Mouse (Mus musculus) ovary, postnatal 14 days (tissue): ENCODE measurements around the gene Hist1h4a.
"Not testable (repeated sequence)": the region's sequence is repeated elsewhere in the genome, so short reads cannot be mapped to it uniquely, and the experiment has no call there.

Experiments used
- DNase-seq: peaks from one replicate; pipeline ENCODE4 v3.0.0; 2022; ENCODE audit warnings: low spot score

Hist1h4a gene

GRCm38 (mm10) chr13:23757921-23758320 is 3.1 kb downstream of the Hist1h4a start:
- DNase-seq, result no peak

GRCm38 (mm10) chr13:23757211-23757773 is 3.7 kb downstream of the Hist1h4a start:
- no peak for DNase-seq

- DNase-seq, result peak; percentile 80
Measured at GRCm38 (mm10) chr13:23756790-23757189, 4.2 kb downstream of the Hist1h4a start, which contains the start of gene Hist1h4b. Hist1h4b (plus strand) TSS chr13:23757013.

DNA sequence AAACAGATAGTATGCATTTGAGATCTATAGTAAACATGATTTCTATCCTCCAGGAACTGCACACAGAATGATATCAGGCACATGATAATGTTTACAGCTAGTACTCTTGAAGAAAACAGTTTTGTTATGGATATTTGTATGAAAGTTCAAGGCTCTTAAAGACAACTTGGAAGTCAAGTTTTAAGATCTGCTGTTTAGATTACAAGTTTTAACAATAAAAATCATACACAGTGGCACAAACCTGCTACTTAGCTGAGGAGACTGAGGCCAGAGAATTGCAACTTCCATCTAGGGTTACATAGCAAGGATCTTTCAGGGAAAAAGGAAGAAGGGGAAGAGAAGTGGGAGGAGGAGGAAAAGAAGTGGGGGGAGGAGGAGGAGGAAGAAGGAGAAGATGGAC is 6.0 kb downstream of the Hist1h4a start:
- no peak for DNase-seq

- DNase-seq, result no peak
Measured at GRCm38 (mm10) chr13:23753314-23754078, 7.5 kb downstream of the Hist1h4a start.

DNA sequence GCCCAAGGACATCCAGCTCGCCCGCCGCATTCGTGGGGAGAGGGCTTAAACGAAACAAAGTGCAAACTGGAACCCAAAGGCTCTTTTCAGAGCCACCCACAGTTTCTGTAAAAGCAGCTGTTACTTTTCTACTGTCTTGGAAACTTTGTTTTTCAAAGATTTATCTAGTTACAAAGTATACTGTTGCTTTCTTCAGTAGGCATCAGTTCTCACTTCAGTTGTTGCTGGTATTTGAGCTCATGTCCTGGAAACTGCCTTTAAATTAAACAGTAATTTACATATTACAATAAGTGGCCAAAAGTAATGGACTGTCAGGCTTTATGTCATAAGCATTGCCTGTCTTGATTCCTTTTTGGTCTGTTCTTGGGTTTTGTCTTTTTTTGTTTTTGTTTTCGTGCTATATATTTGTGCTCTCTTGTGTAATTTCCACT is 8.3 kb downstream of the Hist1h4a start:
- no peak for DNase-seq

DNA sequence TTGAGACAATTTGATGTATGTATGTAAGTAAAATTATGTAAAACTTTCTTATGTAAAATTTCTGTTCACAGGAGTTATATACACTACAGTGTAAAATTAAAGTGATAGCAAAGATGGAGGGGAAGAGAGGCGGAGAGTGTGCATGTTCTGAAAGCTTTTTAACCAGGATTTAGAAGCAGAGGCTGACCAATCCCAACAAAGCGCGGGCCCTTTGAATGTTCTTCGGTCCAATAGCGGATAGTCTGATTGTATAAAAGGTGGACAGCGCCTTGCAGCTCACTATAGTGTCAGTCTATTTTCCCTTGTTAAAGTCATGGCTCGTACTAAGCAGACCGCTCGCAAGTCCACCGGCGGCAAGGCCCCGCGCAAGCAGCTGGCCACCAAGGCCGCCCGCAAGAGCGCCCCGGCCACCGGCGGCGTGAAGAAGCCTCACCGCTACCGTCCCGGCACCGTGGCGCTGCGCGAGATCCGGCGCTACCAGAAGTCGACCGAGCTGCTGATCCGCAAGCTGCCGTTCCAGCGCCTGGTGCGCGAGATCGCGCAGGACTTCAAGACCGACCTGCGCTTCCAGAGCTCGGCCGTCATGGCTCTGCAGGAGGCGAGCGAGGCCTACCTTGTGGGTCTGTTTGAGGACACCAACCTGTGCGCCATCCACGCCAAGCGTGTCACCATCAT is 8.8 kb downstream of the Hist1h4a start, which contains the start of gene Hist1h3b:
Gene Hist1h3b, plus strand, starts transcription at position 201 of the 675 bp plus-strand sequence.
- peak; percentile 79 for DNase-seq

DNA sequence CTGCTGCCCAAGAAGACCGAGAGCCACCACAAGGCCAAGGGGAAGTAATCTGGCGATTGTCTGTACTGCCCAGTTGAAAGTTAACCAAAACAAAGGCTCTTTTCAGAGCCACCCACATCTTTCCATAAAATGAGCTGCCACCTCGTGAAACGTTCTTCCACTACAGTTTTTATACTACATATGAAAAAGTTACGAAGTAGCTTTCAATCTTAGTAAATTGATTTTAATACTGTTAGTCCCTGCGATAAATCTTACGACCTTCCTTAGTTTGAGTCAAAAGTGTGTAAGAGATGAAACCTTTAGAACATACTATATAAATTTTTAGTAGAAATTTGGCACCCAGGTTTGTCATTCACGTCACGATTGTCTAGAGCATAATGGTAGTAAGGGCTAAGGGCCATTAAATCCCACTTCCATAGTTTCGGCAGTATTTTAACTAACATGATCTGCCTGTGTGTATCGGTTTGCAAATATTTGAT is 9.5 kb downstream of the Hist1h4a start:
- DNase-seq, result no peak

DNA sequence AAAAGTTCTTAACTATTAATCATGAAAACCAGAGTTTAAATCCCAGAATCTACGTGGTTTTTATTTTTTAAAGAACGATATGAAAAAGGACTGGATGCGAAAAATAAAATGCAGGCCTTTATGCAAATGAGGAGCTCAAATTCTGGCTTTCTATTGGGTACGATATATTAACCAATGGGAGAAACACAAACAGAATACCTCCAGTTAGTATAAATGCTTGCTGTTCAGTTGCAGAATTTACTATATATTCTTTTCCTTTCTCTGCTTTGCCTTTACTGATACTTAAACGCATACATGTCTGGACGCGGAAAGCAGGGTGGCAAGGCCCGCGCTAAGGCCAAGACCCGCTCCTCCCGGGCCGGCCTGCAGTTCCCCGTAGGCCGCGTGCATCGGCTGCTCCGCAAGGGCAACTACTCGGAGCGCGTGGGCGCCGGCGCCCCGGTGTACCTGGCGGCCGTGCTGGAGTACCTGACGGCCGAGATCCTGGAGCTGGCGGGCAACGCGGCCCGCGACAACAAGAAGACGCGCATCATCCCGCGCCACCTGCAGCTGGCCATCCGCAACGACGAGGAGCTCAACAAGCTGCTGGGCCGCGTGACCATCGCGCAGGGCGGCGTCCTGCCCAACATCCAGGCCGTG is 10.1 kb downstream of the Hist1h4a start, which contains the start of gene Hist1h2ab:
Gene Hist1h2ab, plus strand, starts transcription at position 288 of the 639 bp plus-strand sequence.
- not testable (repeated sequence) for DNase-seq

DNA sequence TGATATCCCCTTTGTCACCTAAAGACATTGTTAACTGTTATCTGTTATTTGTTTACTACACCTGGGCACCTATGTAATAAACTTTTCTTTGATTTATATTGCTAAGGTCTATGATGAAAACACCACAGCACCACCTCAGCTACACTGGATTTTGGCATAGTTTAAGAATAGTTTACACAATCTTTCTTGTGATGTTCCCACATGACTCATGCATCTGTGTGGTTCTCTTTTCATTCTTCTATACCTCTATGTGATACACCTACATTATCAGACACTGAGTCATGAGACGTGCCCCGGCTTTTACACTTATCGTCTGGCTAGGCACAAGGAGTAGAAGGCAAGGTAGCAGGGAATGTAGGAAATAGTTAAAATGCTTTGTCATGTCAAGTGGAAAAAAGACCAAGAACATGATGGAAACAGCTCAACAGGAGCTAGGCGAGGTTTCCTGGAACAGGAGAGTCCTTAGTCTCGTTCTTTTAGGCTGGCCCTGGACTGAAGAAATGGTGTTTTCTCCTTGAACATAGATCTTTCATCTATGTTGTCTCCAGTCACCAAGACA is 11.4 kb downstream of the Hist1h4a start:
- no peak for DNase-seq

DNA sequence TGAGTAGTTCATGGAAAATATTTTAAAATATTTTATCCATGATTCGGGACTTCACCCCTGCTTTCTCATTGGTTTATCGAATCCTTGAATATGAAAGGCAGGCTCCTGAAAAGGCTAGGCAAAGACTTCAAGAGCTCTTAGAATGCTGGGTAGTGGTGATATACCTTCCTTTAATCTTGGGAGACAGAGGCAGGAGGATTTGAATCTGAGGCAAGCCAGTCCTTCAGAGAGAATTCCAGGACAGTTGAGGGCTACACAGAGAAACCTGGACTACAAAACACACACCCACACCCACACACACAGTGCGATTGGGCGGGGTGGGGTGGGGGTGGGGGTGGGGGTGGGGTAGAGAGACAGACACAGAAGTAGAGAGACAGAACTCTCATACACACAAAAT is 13.1 kb downstream of the Hist1h4a start:
- no peak for DNase-seq

DNA sequence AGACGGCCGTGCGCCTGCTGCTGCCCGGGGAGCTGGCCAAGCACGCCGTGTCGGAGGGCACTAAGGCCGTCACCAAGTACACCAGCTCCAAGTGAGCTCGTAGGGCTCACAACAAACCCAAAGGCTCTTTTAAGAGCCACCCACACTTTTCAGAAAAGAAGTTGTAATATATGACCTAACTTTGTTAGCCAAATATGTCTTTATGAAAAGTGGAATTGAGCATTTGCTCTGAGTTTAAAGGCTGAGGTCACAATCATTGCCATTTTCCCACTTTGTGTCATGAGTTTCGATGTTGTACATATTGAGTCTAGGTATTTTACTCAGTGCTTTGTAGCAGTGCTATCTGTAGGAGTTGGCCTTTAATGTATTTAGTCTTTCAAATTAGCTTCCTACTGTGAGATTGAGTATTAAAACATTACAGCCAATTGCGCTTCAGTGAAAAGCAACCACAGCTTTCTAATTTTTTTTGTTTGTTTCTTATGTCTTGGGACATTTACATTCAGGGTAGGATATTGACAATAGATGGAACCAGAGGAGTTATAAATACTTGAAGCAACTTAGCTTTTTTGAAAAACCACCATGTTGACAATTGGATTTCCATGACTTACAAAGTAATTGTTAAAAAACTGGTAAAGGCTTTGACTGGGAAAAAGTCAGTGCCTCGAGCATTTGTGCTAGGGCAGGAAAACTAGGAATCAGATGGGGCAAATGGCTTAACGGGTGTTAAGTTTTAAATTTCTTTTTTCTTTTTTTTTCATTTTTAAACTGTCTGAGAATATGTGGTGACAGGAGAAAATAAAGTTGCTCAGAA is 13.7 kb downstream of the Hist1h4a start:
- DNase-seq, result no peak

DNA sequence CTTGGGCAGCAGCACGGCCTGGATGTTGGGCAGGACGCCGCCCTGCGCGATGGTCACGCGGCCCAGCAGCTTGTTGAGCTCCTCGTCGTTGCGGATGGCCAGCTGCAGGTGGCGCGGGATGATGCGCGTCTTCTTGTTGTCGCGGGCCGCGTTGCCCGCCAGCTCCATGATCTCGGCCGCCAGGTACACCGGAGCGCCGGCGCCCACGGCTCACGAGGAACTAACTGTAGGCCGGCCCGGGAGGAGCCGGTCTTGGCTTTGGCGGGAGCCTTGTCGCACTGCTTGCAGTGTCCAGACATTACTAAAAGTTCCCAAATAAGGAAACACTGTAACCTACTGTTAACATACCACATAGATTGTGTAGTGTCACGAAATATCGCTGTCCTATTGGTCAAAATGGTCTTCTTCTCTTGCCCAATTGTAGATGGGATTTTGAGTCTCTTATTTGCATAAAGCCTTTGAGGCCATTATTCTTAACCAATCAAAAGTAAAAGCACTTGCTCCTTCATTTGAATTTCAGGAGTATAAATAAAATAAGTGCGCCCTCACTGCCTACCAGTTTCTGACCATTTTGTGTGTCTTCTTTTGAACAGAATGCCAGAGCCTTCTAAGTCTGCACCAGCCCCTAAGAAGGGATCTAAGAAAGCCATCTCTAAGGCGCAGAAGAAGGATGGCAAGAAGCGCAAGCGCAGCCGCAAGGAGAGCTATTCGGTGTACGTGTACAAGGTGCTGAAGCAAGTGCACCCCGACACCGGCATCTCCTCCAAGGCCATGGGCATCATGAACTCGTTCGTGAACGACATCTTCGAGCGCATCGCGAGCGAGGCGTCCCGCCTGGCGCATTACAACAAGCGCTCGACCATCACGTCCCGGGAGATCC is 14.6 kb downstream of the Hist1h4a start, which contains the start of gene Hist1h2bb:
Gene Hist1h2bb, plus strand, starts transcription at position 534 of the 880 bp plus-strand sequence.
- peak; percentile 58 for DNase-seq

- DNase-seq, result peak; percentile 70
Measured at GRCm38 (mm10) chr13:23745381-23746161, 15.5 kb downstream of the Hist1h4a start, which contains the start of gene Hist1h3c. Hist1h3c (minus strand) TSS chr13:23745602.

GRCm38 (mm10) chr13:23744421-23745380 is 16.3 kb downstream of the Hist1h4a start:
- no peak for DNase-seq

DNA sequence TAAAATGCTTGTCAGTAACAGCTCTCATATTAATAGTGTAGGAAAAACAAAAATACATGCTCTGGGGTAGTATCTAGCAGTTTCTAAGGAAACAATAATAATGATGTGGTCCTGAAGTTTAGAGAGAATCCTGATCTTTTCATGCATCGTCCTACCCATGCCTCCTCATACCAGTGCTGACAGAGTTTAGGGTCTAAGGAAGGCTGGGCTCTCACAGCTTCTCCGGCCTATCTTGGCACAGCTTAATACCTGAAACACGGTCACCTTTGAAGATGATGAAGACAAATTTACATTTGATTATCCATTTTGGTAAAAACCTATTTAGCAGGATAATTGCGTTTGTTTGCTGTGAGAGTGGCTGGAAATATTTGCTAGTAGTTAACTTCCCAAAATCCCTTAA is 17.1 kb downstream of the Hist1h4a start:
- DNase-seq, result no peak

DNA sequence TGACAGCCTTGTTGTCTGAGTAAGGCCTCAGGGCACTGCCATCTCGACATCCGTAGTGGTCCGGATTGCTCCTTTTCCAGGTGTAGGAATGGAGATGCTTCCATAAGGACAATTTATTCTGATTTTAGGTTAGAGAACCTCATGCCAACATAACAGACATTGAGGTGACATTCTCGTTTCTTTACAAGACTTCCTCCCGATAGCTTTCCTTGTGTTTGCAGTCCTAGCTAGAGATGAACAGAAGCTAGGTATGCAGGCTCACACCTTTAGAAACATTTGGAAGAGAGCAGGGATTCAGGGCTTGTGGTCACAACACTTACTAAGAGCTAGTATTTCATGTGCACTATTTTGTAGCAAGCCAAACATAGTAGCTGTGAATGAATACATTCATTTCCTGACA is 17.8 kb downstream of the Hist1h4a start:
- DNase-seq, result no peak

DNA sequence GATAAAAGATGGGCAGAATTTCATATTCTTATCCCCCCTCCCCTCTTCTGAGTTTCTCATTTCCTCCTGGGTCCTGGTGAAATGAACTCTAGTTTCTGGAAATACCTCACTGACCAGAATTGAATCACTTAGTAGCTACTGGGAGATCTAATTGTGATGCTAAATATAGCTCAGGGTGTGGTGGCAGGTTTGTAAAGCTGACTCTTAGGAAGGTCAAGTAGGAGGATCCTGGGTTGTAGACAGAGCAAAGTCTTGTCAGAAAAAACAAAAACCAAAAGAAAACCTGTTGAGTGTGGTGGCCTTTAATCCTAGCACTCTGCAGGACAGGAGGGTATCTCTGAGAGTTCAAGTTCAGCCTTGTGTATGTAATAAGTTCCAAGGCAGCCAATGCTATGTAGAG is 19.0 kb downstream of the Hist1h4a start:
- DNase-seq, result no peak
